Mouse (Mus musculus) heart, embryonic 16.5 days (tissue): ENCODE results near the gene Musk. TPM values are rescaled to one million over a fixed set of nuclear protein-coding genes. Genes with fewer than 3 reads are reported as not detected.

Experiments used
- ATAC-seq: fragments of 200-750 bp; cut with Nextera tagmentation; replicated peaks from 2 replicates; pipeline ENCODE4 v1.8.0; 2017; ENCODE audit warnings: moderate number of reproducible peaks; ENCODE audit not compliant: insufficient read depth, low FRiP score; ENCODE audit errors: extremely low read depth
- H3K27ac ChIP-seq: fragments of 300-500 bp; sonication (generic); 2 replicates; pipeline ENCODE4 v1.5.1; 2014; ENCODE audit warnings: mild to moderate bottlenecking, low read length, control low read depth, moderate library complexity
- H3K27me3 ChIP-seq: fragments of 300-500 bp; sonication (generic); 2 replicates; pipeline ENCODE4 v1.6.1; 2014; ENCODE audit warnings: low read length, mixed read lengths; ENCODE audit not compliant: control insufficient read depth, insufficient read depth
- H3K36me3 ChIP-seq: fragments of 300-500 bp; sonication (generic); 2 replicates; pipeline ENCODE4 v1.6.1; 2014; ENCODE audit not compliant: control insufficient read depth, insufficient read depth
- H3K4me1 ChIP-seq: fragments of 300-500 bp; sonication (generic); 2 replicates; pipeline ENCODE4 v1.6.1; 2014; ENCODE audit warnings: low read length, mixed read lengths; ENCODE audit not compliant: control insufficient read depth, insufficient read depth
- H3K4me2 ChIP-seq: fragments of 300-500 bp; sonication (generic); 2 replicates; pipeline ENCODE4 v1.6.1; 2014; ENCODE audit warnings: low read depth, mild to moderate bottlenecking, control low read depth, low read length
- H3K4me3 ChIP-seq: fragments of 300-500 bp; sonication (generic); 2 replicates; pipeline ENCODE4 v1.5.1; 2014; ENCODE audit warnings: mild to moderate bottlenecking, control low read depth, low read length
- H3K9ac ChIP-seq: fragments of 300-500 bp; sonication (generic); 2 replicates; pipeline ENCODE4 v1.6.1; 2014; ENCODE audit warnings: low read length, control low read depth
- H3K9me3 ChIP-seq: fragments of 300-500 bp; sonication (generic); replicated peaks from 2 replicates; pipeline ENCODE4 v1.6.1; 2016; ENCODE audit warnings: low read length; ENCODE audit not compliant: control insufficient read depth
- WGBS: fragments of 180-500 bp; shearing (Covaris S2); extraction: QIAGEN DNeasy Blood & Tissue Kit; methylation state at CpG from one replicate; pipeline ENCODE4 v1.1.7; 2014; 5-methylcytosine and 5-hydroxymethylcytosine counted together
- polyA plus RNA-seq: library from polyadenylated mRNA; unstranded; fragments of >200 nt; fragmentation: Nextera tagmentation; extraction: Ambion mirVana; gene quantifications from 2 replicates; pipeline ENCODE4 v1.2.1, GENCODE M21; 2015

Gene Musk
- polyA plus RNA-seq, 1 experiment from 2014 or later, result 0.16 TPM

DNA sequence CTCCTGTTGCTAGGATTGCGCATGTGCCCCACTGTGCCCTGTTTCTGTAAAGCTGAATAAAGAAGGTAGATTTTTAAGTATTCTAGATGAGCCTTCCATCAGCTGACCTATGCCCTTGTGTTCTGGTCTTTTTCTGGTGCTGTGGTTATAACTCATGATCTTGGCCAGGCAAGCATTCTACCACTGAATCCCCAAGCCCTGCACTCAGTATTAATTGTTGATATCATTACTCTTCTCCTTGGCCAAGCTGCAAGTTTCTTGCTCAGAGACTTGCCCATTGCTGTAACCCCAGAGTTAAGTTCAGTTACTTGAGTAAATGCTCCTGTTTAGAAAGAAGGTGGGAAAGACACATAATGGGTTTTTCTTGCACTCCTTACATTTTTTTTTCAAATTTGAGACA lies 14.8 kb upstream of the Musk start:
- H3K9ac ChIP-seq, result no peak overlapping the region
- H3K27ac ChIP-seq, result no peak overlapping the region
- no peaks in the 10 kb centered on the region for H3K36me3 ChIP-seq
- no peaks in the 10 kb centered on the region for H3K4me1 ChIP-seq
- H3K9me3 ChIP-seq, result no peaks in the 10 kb centered on the region
- no peaks in the 10 kb centered on the region for H3K27me3 ChIP-seq
- no peak overlapping the region for H3K4me2 ChIP-seq
- H3K4me3 ChIP-seq, result no peak overlapping the region
- no peak for ATAC-seq
- WGBS, result 95% methylated on average over 1 of the region's 1 CpGs

GRCm38 (mm10) chr4:58271504-58272162 lies 14.1 kb upstream of the Musk start:
- Histone ChIP-seq H3K9ac (no peak overlapping the region), H3K4me3 (no peak overlapping the region), H3K36me3 (no peaks in the 10 kb centered on the region), H3K27ac (no peak overlapping the region), H3K4me1 (no peaks in the 10 kb centered on the region), H3K9me3 (no peaks in the 10 kb centered on the region), H3K4me2 (no peak overlapping the region), H3K27me3 (no peaks in the 10 kb centered on the region)
- no peak for ATAC-seq
- WGBS, result 65% methylated on average over 10 of the region's 10 CpGs

- H3K4me1 ChIP-seq, result no peaks in the 10 kb centered on the region
- WGBS, result 73% methylated on average over 8 of the region's 8 CpGs
- H3K27me3 ChIP-seq, result no peaks in the 10 kb centered on the region
- no peak overlapping the region for H3K9ac ChIP-seq
- H3K36me3 ChIP-seq, result no peaks in the 10 kb centered on the region
- no peak overlapping the region for H3K4me3 ChIP-seq
- no peaks in the 10 kb centered on the region for H3K9me3 ChIP-seq
- H3K27ac ChIP-seq, result no peak overlapping the region
- no peak for ATAC-seq
- H3K4me2 ChIP-seq, result no peak overlapping the region
Measured at GRCm38 (mm10) chr4:58275261-58275895, 10.4 kb upstream of the Musk start.

DNA sequence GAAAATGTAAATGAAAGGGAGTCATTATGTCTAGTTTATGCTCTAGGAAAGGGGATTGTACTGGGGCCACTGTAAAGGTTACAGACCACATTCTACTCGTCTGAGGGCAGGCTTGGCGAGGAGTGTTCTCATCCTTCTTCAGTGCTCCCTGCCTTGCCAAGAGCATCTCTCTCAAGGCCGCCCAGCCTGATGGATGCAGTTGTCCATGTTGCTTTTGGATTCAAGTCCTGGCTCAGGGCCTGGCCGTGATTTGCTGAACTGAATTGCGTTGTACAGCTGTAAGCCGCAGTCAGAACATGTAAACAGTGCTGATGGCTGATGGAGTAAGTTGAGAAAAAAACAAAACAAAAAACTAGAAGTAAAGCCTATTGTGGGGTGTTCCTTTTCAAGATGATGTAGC lies 7.4 kb upstream of the Musk start:
- Histone ChIP-seq H3K36me3 (no peaks in the 10 kb centered on the region), H3K27ac (no peak overlapping the region), H3K4me3 (no peak overlapping the region), H3K9me3 (no peaks in the 10 kb centered on the region), H3K9ac (no peak overlapping the region), H3K4me2 (no peak overlapping the region), H3K4me1 (no peaks in the 10 kb centered on the region), H3K27me3 (no peaks in the 10 kb centered on the region)
- no peak for ATAC-seq
- WGBS, result 66% methylated on average over 6 of the region's 6 CpGs

DNA sequence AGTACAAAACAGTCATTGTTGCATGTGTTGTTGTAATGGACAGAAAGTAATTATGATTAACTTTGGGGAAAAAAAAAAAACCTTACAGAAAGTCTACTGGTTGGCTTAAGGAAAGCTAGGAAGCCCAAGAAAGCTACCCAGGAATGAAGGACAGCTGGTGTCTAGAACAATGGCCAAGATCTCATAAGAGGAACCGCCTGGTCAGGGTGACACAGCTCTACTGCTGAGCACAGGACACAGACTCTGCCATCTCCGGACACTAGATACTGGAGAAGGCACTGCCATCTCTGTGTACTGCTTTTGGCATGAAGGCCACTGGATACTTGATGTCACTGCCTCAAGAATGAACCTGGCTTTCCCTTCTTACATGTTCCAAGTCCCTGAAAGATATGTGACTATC lies 5.6 kb upstream of the Musk start:
- Histone ChIP-seq H3K4me3 (no peak overlapping the region), H3K9ac (no peak overlapping the region), H3K4me1 (no peaks in the 10 kb centered on the region), H3K27ac (no peak overlapping the region), H3K4me2 (no peak overlapping the region), H3K36me3 (no peaks in the 10 kb centered on the region), H3K27me3 (no peaks in the 10 kb centered on the region), H3K9me3 (no peaks in the 10 kb centered on the region)
- no peak for ATAC-seq
- 76% methylated on average over 2 of the region's 2 CpGs for WGBS

DNA sequence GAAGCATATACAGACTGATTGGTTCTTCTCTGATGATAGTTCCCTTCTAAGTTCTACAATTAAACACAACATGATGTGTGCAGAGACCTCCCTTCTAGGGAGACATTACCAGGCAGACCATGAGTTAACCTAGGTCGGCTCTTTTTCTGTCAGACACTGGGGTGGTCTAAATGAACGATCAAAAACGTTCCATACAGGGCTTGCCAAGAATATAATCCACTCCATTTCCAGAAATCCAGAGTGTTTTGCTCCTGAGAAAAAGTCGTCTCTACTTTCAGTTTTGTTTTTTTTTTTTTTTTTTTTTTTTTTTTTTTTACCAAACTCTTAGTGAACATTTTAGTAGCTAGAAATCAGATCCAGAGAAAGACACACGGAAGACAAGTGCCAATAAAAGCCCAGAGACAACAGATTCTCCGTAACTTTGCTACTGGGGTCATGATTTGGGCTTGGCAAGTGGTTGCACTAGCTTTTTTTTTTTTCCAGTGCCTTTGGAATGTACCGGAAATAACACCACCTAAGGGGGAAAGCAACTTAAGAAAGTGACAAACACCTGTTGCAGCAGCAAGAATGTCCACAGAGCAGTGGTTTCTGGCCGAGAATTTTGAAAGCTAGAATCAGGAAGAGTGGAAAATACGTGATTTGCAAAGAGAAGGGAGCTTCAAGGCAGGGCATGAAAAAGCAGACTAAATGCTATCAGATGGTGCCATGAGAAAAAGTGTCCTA lies 769 bp downstream of the Musk start:
- H3K27ac ChIP-seq, result no peak overlapping the region
- no peaks in the 10 kb centered on the region for H3K9me3 ChIP-seq
- no peaks in the 10 kb centered on the region for H3K27me3 ChIP-seq
- peak overlapping the region; percentile 37; the same call in 1 of the 2 replicates for H3K4me2 ChIP-seq
- H3K4me1 ChIP-seq, result 0 out of 2 replicates have a peak, but pooled peaks cover 2% of the 10 kb centered on the region
- H3K36me3 ChIP-seq, result no peaks in the 10 kb centered on the region
- H3K4me3 ChIP-seq, result no peak overlapping the region
- WGBS, result 49% methylated on average over 9 of the region's 9 CpGs
- ATAC-seq, result no peak
- no peak overlapping the region for H3K9ac ChIP-seq

GRCm38 (mm10) chr4:58288753-58289152 lies 3.0 kb downstream of the Musk start:
- Histone ChIP-seq H3K9me3 (no peaks in the 10 kb centered on the region), H3K4me3 (no peak overlapping the region), H3K4me1 (0 out of 2 replicates have a peak, but pooled peaks cover 2% of the 10 kb centered on the region), H3K27me3 (no peaks in the 10 kb centered on the region), H3K4me2 (no peak overlapping the region), H3K27ac (no peak overlapping the region), H3K9ac (no peak overlapping the region), H3K36me3 (no peaks in the 10 kb centered on the region)
- 60% methylated on average over 5 of the region's 5 CpGs for WGBS
- no peak for ATAC-seq

GRCm38 (mm10) chr4:58291828-58292227 lies 6.1 kb downstream of the Musk start:
- no peaks in the 10 kb centered on the region for H3K9me3 ChIP-seq
- no peaks in the 10 kb centered on the region for H3K36me3 ChIP-seq
- no peak for ATAC-seq
- no peak overlapping the region for H3K4me2 ChIP-seq
- H3K27ac ChIP-seq, result no peak overlapping the region
- no peak overlapping the region for H3K4me3 ChIP-seq
- 0 out of 2 replicates have a peak, but pooled peaks cover 2% of the 10 kb centered on the region for H3K4me1 ChIP-seq
- 21% methylated on average over 1 of the region's 1 CpGs for WGBS
- no peaks in the 10 kb centered on the region for H3K27me3 ChIP-seq
- no peak overlapping the region for H3K9ac ChIP-seq

DNA sequence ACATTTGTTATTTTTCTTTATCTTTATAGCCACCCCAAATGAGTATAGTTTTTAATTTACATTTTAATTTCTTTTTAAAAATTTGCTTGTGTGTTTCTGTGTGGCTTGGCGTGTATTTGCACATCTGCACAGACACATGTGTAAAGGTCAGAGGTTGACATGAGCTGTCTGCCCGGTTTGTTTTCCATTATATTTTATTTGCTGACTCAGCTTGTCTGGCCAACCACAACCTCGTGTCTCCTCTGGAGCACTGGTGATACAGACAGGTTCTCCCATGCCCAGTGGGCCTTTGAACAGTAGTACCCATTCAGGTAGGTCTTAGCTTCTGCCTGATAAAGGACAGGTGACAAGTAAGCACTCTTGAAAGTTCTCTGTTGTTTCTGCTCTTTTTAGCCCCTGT lies 7.3 kb downstream of the Musk start:
- Histone ChIP-seq H3K36me3 (no peaks in the 10 kb centered on the region), H3K27ac (no peak overlapping the region), H3K4me1 (no peaks in the 10 kb centered on the region), H3K4me2 (no peak overlapping the region), H3K27me3 (no peaks in the 10 kb centered on the region), H3K4me3 (no peak overlapping the region), H3K9me3 (no peaks in the 10 kb centered on the region), H3K9ac (no peak overlapping the region)
- 76% methylated on average over 3 of the region's 3 CpGs for WGBS
- no peak for ATAC-seq
